Mouse (Mus musculus) frontal cortex, postnatal 14 days (tissue): ENCODE results near the gene Pafah2.

Experiments used
- DNase-seq, 2 experiments: peaks; one replicate each; pipeline ENCODE4 v3.0.0; 2022; ENCODE audit warnings: low spot score in 2 of 2

Gene Pafah2

DNA sequence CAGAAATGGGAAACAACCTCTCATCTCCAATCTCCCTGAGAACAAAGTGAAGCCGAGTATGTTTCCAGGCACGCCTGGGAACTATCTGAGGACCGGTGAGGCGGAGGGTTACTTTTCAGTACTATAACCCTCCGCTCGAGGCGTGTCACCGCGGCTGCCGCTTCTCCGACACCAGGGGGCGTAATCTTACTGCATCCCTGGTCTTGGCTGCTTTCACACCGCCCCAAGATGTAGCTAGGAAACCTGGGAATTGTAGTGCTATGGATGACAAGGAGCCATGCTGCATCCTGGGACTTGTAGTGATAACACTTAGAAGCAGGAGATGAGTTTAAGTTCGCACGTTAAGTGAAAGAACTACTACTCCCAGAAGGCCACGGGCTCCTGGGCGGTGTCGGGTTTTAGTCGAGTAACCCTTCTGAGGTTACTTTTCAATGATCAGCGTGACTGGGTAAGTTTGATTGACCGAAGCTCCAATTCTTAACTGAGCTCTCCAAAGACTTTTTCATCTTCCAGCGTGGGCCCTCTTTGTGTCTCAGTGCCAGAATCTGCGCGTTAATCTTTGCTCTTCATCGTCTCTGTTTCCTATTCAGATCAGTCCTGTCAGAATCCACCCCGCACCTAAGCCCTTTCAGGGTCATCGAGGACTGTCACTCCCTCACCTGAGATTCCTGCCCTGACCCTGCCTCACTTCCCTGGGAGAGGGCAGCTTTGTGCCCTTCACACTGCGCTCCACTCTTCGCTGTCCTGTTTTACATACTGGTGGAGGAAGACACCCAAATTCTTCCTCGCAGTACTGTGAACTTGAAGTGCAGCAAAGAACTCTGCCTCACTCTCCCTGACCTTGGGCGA lies at the start of gene Pafah2:
TSS of gene Pafah2 (plus strand) at position 344 of the 849 bp plus-strand sequence.
- DNase-seq, result peak; percentile 91 to 96

DNA sequence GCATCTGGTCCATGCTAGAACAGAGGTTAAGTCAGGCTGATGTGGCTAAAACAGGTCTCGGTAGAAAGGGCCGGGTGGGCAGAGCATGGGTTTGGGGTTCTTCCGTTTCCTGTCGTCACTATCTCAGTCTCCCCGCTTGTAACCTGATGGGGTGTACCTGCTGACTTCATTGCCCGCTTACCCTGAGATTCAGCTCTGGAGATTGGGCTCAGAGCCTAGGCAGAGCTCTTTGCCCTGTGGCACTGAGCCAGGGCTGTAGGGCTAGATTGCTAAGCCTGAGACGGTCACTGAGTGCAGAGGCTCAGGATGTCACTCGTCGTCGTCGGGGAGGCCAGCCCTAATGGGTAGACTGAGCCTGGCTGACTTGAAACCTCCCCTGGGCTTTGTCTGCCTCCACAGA lies 48.0 kb upstream of the Pafah2 start:
- DNase-seq, result no peak

DNA sequence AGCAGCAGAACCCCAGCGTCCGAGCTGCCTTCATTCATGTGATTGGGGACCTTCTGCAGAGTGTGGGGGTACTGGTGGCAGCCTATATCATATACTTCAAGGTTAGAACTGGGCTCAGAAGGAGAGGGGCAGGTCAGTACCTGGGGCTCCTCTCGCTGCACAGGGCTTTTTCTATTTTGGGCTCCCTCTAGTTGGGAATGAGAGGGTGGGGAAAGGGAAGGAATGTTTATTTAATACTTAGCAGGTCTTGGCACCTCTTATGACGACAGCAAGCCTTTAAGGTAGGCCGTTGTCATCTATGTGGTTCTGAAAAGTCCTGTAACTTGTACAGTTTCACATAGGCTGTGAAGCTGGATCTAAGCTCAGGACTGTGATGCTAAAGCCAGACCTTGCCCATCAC lies 47.6 kb upstream of the Pafah2 start:
- no peak for DNase-seq

DNA sequence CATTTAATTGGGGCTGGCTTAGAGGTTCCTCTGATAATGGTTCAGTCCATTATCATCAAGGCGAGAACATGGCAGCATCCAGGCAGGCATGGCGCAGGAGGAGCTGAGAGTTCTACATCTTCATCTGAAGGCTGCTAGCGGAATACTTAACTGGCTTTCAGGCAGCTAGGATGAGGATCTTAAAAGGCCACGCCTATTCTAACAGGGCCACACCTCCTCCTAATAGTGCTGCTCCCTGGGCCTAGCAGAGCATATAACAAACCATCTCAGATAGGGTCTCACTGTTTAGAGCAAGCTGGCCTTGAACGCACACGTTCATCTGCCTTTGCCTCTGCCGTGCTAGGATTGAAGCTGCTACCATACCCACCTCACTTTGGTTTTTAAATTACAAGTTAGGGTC lies 46.3 kb upstream of the Pafah2 start:
- DNase-seq, result no peak

DNA sequence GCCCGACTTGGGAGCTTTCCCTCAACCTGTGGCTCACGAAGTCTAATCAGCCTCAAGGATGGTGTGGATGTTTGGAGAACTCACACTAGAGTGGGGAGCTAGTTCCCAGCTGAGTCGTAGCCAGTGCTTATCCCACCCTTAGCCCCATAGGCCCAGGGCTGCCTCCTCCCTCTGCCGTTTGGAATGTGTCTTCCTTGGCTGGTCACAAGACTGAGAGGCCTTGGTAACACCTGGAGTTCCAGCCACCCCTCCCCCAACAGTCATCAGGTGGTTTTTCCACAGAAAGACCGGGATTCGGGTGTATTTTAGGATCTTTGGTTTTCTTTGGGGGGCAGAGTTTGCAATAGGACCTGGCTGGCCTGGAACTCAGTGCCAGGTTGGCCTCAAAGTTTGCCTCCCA lies 45.5 kb upstream of the Pafah2 start:
- no peak for DNase-seq

DNA sequence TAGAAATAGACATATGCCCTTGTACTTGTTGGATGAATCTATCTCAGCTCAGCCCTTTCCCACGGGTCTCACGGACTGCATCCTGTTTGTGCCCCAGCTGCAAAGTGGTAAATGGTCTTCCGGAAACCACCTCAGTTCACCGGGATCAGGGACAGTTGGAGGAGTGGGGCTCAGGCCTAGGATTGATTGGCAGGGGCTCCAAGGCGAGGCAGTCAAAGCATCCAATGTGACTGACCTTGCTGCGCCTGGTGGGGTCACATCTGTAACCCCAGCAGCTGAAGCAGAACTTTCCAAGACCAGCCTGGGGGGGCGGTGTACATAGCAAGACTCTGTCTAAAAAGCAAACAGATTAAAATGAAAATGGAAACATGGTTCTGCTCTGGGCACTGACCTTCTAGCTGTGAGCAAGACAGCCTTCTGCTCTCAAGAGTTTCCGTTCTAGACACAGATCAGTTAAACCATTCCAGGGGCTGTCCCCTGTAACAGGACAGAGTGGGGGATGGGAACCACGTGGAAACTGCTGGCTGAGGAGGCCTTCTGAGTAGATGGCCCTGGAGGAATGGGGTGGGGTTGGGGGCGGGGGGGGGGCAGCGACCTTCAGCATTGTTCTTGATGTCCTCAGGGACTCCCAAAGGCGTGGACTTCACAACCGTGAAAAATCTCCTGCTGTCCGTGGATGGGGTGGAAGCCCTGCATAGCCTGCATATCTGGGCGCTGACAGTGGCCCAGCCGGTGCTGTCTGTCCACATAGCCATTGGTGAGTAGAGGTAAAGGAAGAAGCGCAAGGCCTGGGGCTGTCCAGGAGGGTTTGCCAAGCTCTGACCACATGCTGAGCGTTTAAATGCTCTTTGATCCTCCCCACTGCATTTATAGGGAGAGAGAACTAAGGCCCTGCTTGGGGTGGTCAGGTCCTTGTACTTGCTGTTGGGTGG lies 44.5 kb upstream of the Pafah2 start:
- DNase-seq, result no peak

DNA sequence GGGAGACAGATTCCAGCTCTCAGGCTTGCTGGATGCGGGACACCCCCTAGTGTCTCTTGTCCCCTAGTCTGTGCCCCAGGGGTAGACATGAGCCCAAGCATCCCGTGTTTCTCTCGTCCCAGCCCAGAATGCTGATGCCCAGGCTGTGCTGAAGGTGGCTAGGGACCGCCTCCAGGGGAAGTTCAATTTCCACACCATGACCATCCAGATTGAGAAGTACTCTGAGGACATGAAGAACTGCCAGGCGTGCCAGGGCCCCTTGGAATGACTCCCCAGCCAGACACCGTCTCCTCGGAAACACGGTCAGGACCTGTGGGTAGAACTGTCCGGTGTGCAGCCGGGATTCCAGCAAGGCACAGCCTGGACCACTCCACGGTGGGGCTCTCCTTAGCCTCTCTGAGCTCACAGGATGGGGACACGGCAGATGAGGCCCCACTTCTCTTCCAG lies 43.8 kb upstream of the Pafah2 start:
- DNase-seq, result no peak

DNA sequence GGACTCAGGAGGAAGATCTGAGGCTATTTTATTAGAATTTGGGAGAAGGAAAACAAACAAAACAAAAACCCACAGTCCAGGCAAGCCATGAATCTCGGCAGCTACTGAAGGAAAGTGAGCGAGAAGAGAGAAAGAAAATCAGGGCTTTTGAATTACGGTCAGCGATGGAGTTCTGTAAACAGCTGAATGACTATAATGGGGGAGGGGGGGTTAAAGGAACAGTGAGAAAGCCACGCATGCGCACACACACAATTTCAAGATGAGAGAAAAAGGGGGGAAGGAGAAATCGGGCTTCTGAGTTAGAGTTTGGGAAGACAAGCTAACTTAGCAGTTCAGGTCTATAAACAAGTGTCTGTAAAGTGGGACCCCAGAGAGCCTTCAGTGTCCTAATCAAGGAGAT lies 43.2 kb upstream of the Pafah2 start:
- no peak for DNase-seq

DNA sequence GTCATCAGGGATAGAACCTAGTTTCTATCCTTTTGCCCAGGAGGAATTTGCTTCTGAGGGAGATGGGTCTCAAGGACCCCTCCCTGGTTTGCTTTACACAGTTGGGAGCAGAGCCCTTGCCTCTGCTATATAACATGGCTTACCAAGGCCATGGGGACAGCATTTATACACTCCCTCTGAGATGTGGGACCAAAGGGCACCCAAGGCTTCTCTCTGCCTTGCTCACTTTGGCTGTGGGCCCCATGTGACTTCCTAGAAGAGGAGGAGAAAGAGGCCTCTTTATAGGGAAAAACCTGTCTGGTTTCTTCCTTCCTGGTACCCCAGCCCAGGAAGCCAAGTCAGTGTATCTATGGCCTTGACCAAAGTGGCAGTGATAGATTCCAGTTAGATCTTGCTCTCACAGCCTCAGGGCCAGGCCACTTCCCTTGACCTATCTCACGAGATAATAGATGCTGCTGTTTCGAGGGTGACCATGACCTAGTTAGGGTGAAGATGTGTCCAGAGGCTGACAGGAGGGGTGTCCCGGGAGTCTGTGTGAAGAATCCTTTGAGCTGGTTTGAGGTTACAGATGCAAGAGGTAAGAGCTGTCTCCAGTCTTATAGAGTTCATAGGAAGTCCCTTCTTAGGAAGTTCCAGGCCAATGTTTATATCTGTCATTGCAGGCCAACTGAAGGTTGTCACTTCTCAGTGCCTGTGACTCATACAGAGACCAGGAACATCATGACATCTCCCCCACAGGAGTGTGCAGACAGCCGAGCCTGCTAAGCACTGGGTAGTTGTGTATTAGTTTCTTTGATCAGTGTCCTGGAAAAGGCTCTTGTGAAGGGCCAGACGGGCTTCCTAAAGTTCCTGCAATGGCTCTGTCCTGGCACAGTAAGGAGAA lies 42.4 kb upstream of the Pafah2 start:
- DNase-seq, result no peak

DNA sequence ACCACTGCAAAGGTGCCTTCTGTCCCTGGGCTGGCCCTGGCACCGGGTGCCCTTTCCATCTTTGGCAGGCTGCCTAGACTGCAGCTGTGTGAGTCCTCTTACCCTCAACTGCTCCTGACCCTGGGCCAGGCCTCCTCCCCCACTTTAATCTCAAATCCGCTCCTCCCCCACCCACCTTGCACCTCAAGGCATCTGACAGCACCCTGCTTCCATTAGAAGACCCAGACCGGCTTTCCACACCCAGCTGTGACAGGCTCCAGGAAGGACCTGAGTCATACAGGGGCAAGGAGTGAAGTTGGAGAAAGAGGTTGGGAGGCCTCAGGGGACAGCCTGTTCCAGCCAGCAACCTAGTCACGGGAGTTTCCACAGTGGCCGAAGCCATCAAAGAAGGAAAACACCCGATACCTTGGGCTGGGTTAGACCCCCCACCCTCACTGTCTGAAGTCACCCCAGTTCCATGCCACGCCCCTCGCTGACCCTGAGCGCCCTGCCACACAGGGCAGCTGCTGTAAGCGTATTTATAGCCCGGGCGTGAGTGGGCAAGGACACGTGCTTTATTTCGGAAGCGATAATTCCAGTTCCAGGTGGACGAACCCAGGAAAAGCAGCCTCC lies 40.2 kb upstream of the Pafah2 start:
- DNase-seq, result no peak

DNA sequence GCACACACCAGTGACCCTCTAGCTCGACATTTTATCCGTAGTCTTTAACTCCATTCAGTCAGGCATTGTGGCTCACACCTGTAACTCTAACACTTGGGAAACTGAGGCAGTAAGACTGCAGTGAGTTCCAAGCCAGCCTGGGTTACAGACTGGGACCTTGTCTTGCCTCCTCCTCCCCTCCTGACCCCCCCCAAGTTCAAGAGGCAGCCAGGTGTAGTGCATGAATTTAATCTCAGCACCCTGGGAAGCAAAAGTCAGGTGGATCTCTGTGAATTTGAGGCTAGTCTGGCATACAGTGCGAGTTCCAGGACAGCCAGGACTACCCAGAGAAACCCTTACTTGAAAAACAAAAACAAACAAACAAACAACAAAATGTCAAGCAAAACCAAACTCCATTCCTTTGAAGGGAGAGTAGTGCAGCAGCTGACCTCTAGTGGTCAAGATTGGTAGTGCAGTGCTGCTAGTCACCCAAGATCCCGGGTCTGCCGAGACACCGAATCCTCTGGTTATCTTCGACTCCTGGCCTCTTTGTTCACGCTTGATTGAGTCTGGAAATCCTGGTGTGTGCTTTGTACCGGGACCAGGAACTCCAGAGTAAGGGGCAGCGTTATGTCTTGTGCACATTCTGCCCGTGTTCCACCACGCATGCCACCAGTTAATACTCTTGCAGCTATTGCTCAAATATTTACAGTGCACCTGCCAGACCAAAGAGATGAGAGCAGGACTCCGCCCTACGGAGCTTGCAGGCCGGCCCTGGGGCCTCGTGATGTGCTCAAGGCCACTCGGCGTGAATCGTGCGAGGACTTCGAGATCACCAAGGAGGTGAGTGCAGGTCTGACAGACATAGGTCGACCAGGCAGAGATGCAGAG lies 39.3 kb upstream of the Pafah2 start:
- peak in 1 of 2 experiments; percentile 79 for DNase-seq

DNA sequence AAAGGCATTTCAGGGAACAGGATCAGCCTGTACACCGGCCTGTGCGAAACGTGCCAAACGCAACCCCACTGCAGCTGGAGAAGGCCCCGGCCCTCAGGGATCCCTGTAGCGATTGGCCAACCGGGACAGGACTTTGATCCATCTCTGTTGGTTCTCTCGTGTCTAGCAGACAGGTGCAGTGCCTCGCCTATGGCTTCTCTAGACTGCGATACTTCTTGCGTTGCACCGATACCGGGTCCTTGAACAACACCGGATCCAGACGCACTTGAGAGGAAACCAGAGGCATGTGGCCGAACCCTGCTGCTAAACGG lies 38.7 kb upstream of the Pafah2 start:
- DNase-seq, result no peak

DNA sequence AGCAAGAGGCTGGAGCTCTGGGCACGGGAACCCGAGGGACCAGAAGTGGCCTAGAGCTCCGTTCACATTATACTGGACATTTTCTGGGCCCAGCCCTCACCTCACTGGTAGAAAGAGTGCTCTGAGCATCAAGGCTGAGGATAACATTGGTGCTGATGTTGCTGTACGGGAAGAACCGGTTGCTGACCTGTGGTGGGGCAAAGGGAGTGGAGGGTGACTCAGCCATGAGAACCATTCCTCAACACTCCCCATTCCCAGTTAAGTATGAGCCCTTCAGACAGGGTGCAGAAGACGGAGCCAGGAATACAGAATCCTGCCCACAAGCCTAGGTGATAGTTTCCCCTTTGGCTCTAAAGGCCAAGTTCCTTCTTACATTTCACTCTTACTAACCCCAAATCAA lies 36.5 kb upstream of the Pafah2 start:
- no peak for DNase-seq

DNA sequence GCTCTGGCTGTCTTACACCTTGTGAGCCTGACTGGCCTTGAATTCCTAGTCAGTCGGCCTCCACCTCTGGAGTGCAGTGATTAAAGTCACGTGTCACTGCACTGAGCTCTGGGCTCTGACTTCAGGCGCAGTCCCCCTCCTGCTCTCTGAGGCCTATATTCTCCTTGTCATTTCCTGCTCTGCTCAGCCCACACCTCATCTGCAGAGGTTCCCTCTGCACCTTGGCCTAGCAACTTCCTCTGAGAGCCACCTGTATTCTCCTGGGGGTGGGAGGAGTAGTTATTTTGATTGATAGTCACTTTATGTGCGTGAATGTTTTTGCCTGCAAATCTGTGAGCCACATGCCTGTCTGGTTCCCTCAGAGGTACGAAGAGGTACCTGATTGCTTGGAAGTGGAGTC lies 34.9 kb upstream of the Pafah2 start:
- DNase-seq, result no peak

DNA sequence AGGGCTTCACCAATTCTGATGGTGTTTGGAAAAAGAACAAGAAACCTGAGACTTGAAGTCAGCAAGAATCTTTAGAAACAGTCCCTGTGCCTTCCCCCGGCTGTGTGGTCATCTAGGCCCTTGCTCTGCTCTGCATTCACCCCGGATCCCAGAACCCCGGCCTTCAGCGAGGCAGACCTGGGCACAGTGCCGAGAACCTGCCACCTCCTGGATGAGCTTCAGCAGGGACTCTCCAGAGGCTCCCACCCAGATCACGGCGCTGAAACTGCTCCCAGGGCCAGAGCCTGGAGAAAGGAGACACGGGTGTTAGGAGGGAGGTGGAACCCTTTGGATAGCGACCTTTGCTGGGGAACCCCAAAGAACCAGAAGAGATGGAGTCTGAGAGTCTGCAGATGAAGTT lies 34.0 kb upstream of the Pafah2 start:
- DNase-seq, result no peak

DNA sequence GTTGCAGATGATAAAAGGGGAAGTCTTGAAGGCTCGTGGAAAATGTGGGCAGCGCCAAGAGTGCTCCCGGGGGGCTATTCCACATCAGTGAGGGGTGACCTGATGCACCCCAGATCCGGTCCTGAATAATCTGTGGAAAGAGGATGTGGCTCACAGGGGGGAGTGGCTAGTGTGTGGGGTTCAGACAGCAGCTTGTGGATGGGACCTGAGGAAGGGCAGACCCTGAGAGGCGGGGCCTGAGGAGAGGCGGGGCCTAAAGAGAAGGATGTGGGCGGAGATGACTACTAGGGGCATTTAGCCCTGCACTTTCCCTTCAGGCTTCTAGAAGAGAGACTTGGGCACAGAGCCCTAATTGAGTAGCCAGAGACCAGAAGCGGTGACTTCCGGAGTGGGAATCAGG lies 33.5 kb upstream of the Pafah2 start:
- DNase-seq, result no peak

DNA sequence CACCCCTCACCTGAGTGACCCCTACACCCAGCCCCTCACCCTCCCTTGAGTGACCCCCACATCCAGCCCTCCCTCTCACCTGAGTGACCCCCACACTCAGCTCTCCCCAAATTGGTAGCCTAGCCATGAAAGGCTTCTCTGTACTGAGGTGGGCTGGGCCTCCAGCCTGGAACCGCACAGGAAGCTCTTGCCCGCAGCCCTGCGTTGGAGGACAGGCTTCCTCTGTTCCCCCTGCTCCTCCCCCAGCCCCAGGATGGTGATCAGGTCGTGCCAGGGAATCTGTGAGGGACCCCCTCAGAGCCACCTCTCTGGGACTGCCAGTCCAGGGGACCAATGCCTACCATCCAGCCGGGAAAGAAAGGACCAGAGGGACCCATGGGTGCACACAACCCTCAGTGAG lies 30.8 kb upstream of the Pafah2 start:
- no peak for DNase-seq

DNA sequence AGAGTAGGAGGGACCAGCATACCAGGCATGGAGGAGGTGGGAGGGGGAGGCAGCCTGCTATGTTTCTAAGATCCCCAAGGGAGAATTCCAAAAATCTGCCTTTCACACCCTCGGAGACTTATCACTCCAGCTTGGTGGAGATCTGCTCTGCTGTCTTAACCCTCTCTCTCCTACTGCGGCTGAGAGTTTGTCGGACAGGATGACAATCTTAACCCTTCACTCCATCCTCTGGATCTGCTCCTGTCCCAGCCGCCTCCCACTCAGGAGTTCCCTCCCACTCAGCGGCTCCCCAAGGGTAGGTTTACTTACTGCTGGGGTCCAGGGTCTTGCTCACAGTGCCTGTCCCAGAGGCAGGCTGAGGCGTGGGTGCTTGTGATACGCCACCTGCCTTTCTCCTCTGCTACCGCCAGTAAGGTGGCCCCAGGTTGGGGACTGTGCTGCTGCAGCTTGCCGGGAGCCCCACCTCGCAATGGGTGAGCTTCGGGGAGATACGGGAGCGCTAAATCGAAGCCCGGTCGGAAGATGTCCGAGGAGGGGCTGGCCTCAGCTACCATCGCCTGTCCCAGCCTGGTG lies 25.4 kb upstream of the Pafah2 start:
- DNase-seq, result peak in 1 of 2 experiments; percentile 35

DNA sequence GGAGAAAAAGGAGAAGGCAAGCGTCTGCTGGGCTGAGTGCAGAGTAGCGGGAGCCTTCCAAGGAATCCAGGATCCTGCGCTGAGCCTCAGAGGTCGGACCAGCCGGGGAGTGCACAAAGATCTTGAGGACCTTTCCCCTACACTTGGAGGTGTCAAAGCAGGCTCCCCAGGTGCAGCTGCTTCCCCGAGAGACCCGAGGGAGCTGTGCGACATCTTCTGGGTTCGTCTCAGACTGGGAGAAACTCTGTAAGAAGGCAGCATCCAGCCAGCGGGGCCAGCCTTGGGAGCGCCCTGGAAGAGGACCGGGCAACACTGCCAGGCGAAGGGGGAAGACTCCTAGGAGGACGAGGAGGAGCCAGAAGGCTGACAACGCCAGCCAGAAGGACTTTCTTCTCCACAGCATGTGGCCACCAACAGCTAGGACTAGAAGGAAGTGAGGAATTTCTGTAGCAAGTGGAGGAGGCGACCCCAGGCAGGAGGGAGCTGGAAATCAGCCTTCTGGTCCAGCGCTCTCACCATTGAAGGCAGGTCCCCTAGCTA lies 24.7 kb upstream of the Pafah2 start:
- no peak for DNase-seq

DNA sequence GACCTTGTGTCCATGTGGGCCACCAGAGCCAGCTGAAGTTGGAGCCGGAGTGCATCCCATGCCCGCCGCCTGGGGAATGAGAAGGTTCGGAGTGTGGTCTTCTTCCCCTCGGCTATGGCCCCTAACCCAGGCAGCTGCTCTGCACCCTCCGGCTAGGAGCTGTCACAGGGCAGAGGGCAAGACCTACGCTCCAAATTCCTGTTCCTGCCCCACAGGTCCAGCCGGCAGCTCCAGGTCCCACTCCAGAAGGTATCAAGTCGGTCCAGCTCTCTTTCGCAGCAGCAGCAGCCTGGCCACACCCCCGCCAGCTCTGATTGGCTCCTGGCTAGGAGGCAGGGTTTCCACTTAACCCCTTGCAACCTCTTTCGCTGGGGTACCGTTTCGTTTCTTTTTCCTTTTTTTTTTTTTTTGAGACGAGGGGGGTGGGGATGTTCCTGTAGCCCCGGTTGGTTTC lies 23.8 kb upstream of the Pafah2 start:
- DNase-seq, result peak; percentile 74 to 80
